Mouse (Mus musculus) limb, embryonic 12.5 days (tissue): ENCODE measurements around the gene Tmem106c. TPM values are rescaled to one million over a fixed set of nuclear protein-coding genes. Genes with fewer than 3 reads are reported as not detected.
A peak's percentile ranks its signal among the peaks of the same experiment; 100 is the strongest.

ENCODE experiments used
- ATAC-seq: fragments of 200-750 bp; cut with Nextera tagmentation; 2 replicates; pipeline ENCODE4 v1.8.0; 2017; ENCODE audit warnings: low read depth, moderate TSS enrichment; ENCODE audit not compliant: insufficient number of reproducible peaks, insufficient read depth, low FRiP score, low TSS enrichment
- H3K27ac ChIP-seq: fragments of 300-500 bp; sonication (generic); 2 replicates; pipeline ENCODE4 v1.5.1; 2016; ENCODE audit warnings: mild to moderate bottlenecking, moderate library complexity
- H3K27me3 ChIP-seq: fragments of 300-500 bp; sonication (generic); 2 replicates; pipeline ENCODE4 v1.6.1; 2016; ENCODE audit warnings: mild to moderate bottlenecking, moderate library complexity
- H3K36me3 ChIP-seq: fragments of 300-500 bp; sonication (generic); 2 replicates; pipeline ENCODE4 v1.6.1; 2016; ENCODE audit warnings: mild to moderate bottlenecking, moderate library complexity
- H3K4me1 ChIP-seq: fragments of 300-500 bp; sonication (generic); replicated peaks from 2 replicates; pipeline ENCODE4 v1.6.1; 2016
- H3K4me2 ChIP-seq: fragments of 300-500 bp; sonication (generic); 2 replicates; pipeline ENCODE4 v1.6.1; 2016; ENCODE audit warnings: mild to moderate bottlenecking, moderate library complexity
- H3K4me3 ChIP-seq: fragments of 300-500 bp; sonication (generic); replicated peaks from 2 replicates; pipeline ENCODE4 v1.5.1; 2016; ENCODE audit warnings: mild to moderate bottlenecking
- H3K9ac ChIP-seq: fragments of 300-500 bp; sonication (generic); replicated peaks from 2 replicates; pipeline ENCODE4 v1.6.1; 2016; ENCODE audit warnings: mild to moderate bottlenecking, moderate library complexity
- H3K9me3 ChIP-seq: fragments of 300-500 bp; sonication (generic); 2 replicates; pipeline ENCODE4 v1.6.1; 2016; ENCODE audit warnings: mild to moderate bottlenecking, moderate library complexity
- WGBS: fragments of 180-500 bp; shearing (Covaris S2); methylation state at CpG from one replicate; pipeline ENCODE4 v1.1.7; 2016; 5-methylcytosine and 5-hydroxymethylcytosine counted together
- polyA plus RNA-seq: library from polyadenylated mRNA; unstranded; fragments of >200 nt; fragmentation: Nextera tagmentation; extraction: Ambion mirVana; gene quantifications from 2 replicates; pipeline ENCODE4 v1.2.1, GENCODE M21; 2016

Gene Tmem106c
- polyA plus RNA-seq, result 30.9 and 33.9 TPM in 2 replicates

DNA sequence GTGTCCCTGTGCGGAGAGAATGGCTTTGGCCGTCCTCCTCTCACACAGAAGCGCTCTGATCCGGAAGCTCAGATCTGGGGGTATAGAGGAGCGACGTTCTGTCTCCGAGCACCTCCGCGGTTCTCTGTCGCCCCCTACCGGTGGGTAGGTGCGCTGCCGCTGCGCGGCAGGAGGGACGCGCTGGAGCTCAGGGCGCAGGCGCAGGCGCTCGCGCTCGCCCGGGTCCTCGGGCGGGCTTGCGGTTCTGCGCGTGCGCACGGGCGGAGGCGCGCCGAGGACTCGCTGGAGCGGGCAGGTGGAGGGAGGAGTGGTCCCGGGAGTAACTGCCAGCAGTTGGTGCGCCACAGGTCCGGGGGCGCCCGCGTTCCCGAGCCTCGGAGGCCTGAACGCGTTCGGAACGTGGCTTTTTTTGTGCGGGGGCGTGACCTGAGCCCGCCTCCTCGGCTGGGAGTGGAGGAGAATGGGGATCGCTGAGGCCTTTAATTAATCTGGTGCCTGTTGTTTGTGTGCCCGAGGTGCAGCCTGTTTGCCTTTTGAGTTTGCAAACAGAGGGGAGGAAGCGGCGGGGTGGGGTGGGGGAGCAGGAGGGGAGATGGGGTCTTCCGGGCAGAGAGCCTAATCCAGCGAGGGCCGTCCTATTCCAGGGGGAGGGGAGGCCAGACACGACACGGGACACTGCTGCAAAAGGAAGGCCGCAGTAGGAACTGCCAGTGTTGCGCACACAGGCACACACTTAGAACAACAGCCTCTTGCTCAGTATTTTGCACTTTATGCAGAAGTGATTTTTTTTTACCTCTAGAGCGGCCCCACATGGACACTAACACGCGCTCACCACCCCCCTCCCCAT lies at the start of gene Tmem106c:
Gene Tmem106c (plus strand): TSS at position 212 of the 847 bp plus-strand sequence.
- Histone ChIP-seq H3K4me2 (peak within 1 kb of the TSS; percentile 80), H3K27ac (peak within 1 kb of the TSS; percentile 80), H3K4me1 (peaks cover 6% of the 10 kb centered on the region), H3K9ac (peak within 1 kb of the TSS; percentile 70), H3K9me3 (no peaks in the 10 kb centered on the region), H3K4me3 (peak within 1 kb of the TSS; percentile 58), H3K27me3 (no peaks in the 10 kb centered on the region), H3K36me3 (no peaks in the 10 kb centered on the region)
- ATAC-seq, result peak; percentile 91
- WGBS, result under 1% methylated on average over 67 of the region's 67 CpGs

DNA sequence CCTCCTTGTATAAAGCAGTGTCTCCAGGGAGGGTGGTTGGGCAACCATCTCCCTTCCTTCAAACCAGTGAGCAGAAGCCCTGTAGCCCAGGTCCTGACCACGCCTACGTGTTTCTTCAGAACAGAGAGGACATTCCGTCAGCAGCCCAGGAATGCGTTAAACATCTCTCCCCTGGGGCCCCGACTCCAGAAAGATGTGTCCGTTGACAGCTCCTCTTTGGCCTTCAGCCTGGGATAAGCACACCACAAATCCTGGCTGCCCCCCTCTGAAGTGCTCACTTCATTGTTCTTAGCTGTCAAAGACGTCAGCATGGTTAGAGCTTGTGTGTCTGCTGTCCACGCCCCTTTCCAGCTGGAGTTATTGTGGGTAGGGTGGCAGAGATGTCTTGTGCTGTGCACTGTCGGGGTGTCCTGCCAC lies 49.7 kb upstream of the Tmem106c start:
- H3K4me2 ChIP-seq, result no peak overlapping the region
- WGBS, result 46% methylated on average over 9 of the region's 9 CpGs
- no peak overlapping the region for H3K27ac ChIP-seq
- H3K4me1 ChIP-seq, result no peaks in the 10 kb centered on the region
- no peak for ATAC-seq
- H3K9me3 ChIP-seq, result no peaks in the 10 kb centered on the region
- H3K9ac ChIP-seq, result no peak overlapping the region
- peaks cover 16% of the 10 kb centered on the region for H3K27me3 ChIP-seq
- H3K36me3 ChIP-seq, result no peaks in the 10 kb centered on the region
- no peak overlapping the region for H3K4me3 ChIP-seq

DNA sequence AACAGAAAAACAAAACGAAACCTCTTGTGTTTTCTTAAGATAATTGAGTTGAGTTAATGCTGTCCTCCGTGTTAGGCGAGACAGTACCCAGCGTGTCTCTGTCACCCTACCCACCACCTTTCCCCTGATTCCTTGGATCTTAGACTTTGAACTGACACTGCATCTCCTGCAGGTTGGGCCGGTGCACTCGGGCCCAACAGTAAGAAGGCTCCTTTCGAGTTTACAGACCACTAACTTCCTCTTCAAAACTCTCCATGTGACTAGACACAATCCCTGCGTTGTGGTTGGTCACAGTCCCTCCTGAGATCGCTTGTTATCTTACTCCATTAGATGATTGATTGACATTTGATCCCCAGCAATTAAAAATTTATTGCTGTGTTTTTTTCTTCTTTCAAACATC lies 46.0 kb upstream of the Tmem106c start:
- Histone ChIP-seq H3K27ac (no peak overlapping the region), H3K4me1 (no peaks in the 10 kb centered on the region), H3K36me3 (no peaks in the 10 kb centered on the region), H3K27me3 (peaks cover 5% of the 10 kb centered on the region; the same call in 1 of the 2 replicates), H3K9ac (no peak overlapping the region), H3K4me2 (no peak overlapping the region), H3K9me3 (no peaks in the 10 kb centered on the region), H3K4me3 (no peak overlapping the region)
- ATAC-seq, result no peak
- WGBS, result 79% methylated on average over 9 of the region's 9 CpGs

DNA sequence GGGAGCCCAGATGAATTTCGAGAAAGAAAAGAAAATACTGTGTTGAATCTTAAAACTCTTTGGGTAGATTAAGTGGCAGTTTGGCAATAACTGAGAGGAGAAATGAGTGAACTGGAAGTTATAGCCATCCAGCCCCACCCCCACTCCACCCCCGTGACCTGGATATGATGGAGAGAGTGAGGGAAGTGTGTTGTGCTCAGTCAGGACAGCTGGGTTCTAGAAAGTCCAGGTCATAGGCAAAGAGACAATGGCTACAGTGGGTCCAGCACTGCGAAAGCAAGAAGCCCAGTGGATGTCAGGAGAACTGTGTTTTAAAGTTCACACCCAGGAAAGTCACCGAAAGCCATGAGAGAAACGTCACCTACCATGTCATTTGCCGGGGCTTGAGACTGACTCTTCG lies 44.8 kb upstream of the Tmem106c start:
- H3K9ac ChIP-seq, result no peak overlapping the region
- no peaks in the 10 kb centered on the region for H3K4me1 ChIP-seq
- no peak for ATAC-seq
- no peak overlapping the region for H3K4me3 ChIP-seq
- H3K4me2 ChIP-seq, result no peak overlapping the region
- H3K36me3 ChIP-seq, result no peaks in the 10 kb centered on the region
- no peak overlapping the region for H3K27ac ChIP-seq
- WGBS, result 82% methylated on average over 7 of the region's 7 CpGs
- no peaks in the 10 kb centered on the region for H3K9me3 ChIP-seq
- no peaks in the 10 kb centered on the region for H3K27me3 ChIP-seq

DNA sequence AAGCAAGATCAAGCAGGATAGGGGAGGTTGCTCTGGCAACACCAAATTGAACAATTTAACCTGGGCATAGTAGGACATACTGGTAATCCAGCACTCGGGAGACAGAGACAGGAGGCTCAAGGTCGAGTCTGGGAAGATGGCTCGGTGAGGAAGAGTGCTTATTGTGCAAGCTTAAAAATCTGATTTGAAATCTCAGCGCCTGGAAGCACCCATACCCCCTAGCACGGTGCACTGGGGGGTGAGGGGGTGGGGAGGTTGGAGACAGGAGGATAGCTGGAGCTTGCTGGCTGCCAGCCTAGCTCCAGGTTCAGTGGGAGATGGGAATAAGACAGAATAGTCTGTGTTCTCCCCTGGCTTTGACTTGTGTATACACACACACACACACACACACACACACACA lies 43.7 kb upstream of the Tmem106c start:
- Histone ChIP-seq H3K4me1 (no peaks in the 10 kb centered on the region), H3K9ac (no peak overlapping the region), H3K36me3 (no peaks in the 10 kb centered on the region), H3K27ac (no peak overlapping the region), H3K9me3 (no peaks in the 10 kb centered on the region), H3K4me2 (no peak overlapping the region), H3K27me3 (no peaks in the 10 kb centered on the region), H3K4me3 (no peak overlapping the region)
- 79% methylated on average over 5 of the region's 5 CpGs for WGBS
- ATAC-seq, result no peak

DNA sequence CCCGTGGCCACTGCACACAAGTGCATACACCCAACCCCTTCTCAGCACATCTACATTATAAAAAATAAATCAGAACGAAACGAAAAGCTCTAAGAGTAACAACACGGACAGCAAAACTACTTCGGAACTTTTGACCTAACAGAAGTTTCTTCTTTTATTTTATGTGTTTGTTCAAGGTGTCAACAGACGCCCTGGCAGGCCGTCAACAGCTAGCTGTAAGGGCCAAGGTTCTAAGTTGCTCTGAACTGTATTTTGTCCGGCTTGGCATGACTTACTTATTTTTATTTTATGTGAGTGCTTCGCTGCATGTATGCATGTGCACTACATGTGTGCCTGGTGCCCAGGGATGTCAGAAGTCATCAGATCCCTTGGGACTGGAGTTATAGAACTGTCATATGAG lies 42.2 kb upstream of the Tmem106c start:
- 89% methylated on average over 9 of the region's 9 CpGs for WGBS
- no peak for ATAC-seq
- H3K4me3 ChIP-seq, result no peak overlapping the region
- H3K9ac ChIP-seq, result no peak overlapping the region
- no peaks in the 10 kb centered on the region for H3K27me3 ChIP-seq
- H3K9me3 ChIP-seq, result no peaks in the 10 kb centered on the region
- no peaks in the 10 kb centered on the region for H3K36me3 ChIP-seq
- no peaks in the 10 kb centered on the region for H3K4me1 ChIP-seq
- H3K4me2 ChIP-seq, result no peak overlapping the region
- no peak overlapping the region for H3K27ac ChIP-seq

DNA sequence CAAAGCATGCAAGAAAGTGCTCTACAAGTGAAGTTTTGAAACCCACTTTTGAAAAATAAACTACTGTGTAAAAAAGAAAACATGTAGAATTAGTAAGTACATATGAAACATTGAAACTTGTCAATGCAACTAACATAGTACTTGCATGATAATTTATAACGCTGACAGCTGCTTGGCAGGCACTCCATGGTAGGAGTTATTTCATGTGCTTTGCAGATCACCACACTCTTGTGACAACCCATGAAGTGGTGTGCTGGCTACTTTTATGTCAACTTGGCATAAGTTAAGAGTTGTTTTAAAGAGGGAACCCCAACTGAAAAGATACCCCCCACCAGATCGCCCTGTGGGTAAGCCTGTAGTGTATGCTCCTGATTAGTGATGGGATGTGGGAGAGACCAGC lies 41.6 kb upstream of the Tmem106c start:
- no peak for ATAC-seq
- Histone ChIP-seq H3K4me1 (no peaks in the 10 kb centered on the region), H3K4me2 (no peak overlapping the region), H3K9me3 (no peaks in the 10 kb centered on the region), H3K27me3 (no peaks in the 10 kb centered on the region), H3K27ac (no peak overlapping the region), H3K4me3 (no peak overlapping the region), H3K36me3 (no peaks in the 10 kb centered on the region), H3K9ac (no peak overlapping the region)
- 89% methylated on average over 2 of the region's 2 CpGs for WGBS

- ATAC-seq, result no peak
- WGBS, result 56% methylated on average over 4 of the region's 4 CpGs
- no peak overlapping the region for H3K4me2 ChIP-seq
These were observed 37.0 kb upstream of the Tmem106c start for GRCm38 (mm10) chr15:97927018-97927417.

DNA sequence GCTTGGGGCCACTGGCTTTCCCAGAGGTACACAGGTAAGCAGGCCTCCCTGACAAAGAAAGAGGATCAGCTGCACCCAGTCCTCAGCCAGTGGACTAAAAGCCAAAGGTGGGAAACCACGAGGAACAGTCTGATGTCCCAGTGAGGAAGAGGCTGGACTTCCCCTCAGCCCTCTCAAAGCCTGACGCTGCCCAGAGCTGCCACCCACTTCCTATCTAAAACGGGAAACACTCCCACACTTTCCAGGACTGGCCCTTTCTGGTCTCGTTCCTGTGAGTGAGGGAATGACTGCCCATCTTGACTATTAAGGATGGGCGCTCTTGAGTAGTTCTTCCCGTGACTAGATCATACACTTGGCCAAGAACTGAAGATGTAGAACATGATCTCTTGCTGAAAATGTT lies 36.2 kb upstream of the Tmem106c start:
- Histone ChIP-seq H3K36me3 (no peaks in the 10 kb centered on the region), H3K4me1 (no peaks in the 10 kb centered on the region), H3K27ac (no peak overlapping the region), H3K27me3 (no peaks in the 10 kb centered on the region), H3K4me3 (no peak overlapping the region), H3K9me3 (no peaks in the 10 kb centered on the region), H3K9ac (no peak overlapping the region), H3K4me2 (no peak overlapping the region)
- 68% methylated on average over 6 of the region's 6 CpGs for WGBS
- no peak for ATAC-seq

More at GRCm38 (mm10) chr15:97927018-97927417, 37.0 kb upstream of the Tmem106c start:
- Histone ChIP-seq H3K9me3 (no peaks in the 10 kb centered on the region), H3K27ac (no peak overlapping the region), H3K4me3 (no peak overlapping the region), H3K27me3 (no peaks in the 10 kb centered on the region), H3K4me1 (no peaks in the 10 kb centered on the region), H3K9ac (no peak overlapping the region), H3K36me3 (no peaks in the 10 kb centered on the region)

- H3K4me1 ChIP-seq, result no peaks in the 10 kb centered on the region
These were observed 34.7 kb upstream of the Tmem106c start for GRCm38 (mm10) chr15:97929259-97929824.

GRCm38 (mm10) chr15:97932441-97932840 lies 31.6 kb upstream of the Tmem106c start:
- H3K4me3 ChIP-seq, result no peak overlapping the region
- no peak overlapping the region for H3K9ac ChIP-seq
- H3K27ac ChIP-seq, result no peak overlapping the region
- H3K36me3 ChIP-seq, result no peaks in the 10 kb centered on the region
- H3K4me2 ChIP-seq, result no peak overlapping the region
- H3K4me1 ChIP-seq, result no peaks in the 10 kb centered on the region
- WGBS, result 83% methylated on average over 12 of the region's 12 CpGs
- H3K9me3 ChIP-seq, result no peaks in the 10 kb centered on the region
- no peak for ATAC-seq
- no peaks in the 10 kb centered on the region for H3K27me3 ChIP-seq

More at GRCm38 (mm10) chr15:97929259-97929824, 34.7 kb upstream of the Tmem106c start:
- ATAC-seq, result no peak
- no peak overlapping the region for H3K27ac ChIP-seq
- H3K9ac ChIP-seq, result no peak overlapping the region
- no peaks in the 10 kb centered on the region for H3K9me3 ChIP-seq
- no peaks in the 10 kb centered on the region for H3K27me3 ChIP-seq
- WGBS, result 51% methylated on average over 13 of the region's 13 CpGs
- H3K36me3 ChIP-seq, result no peaks in the 10 kb centered on the region
- no peak overlapping the region for H3K4me2 ChIP-seq
- H3K4me3 ChIP-seq, result no peak overlapping the region
